Mouse (Mus musculus) lung, embryonic 14.5 days (tissue): ENCODE measurements around the gene Plekhg5. TPM values are rescaled to one million over a fixed set of nuclear protein-coding genes. Genes with fewer than 3 reads are reported as not detected.

Source experiments
- ATAC-seq: fragments of 200-750 bp; cut with Nextera tagmentation; 2 replicates; pipeline ENCODE4 v1.8.0; 2017; ENCODE audit warnings: mild to moderate bottlenecking, moderate TSS enrichment, moderate library complexity; ENCODE audit not compliant: insufficient read depth
- DNase-seq: peaks from one replicate; pipeline ENCODE4 v3.0.0-alpha.2; 2015
- H3K27ac ChIP-seq: fragments of 300-500 bp; sonication (generic); 2 replicates; pipeline ENCODE4 v1.5.1; 2014; ENCODE audit warnings: low read depth, mild to moderate bottlenecking, moderate library complexity
- H3K27me3 ChIP-seq: fragments of 300-500 bp; sonication (generic); 2 replicates; pipeline ENCODE4 v1.6.1; 2014; ENCODE audit warnings: low read length, control low read depth; ENCODE audit not compliant: insufficient read depth
- H3K36me3 ChIP-seq: fragments of 300-500 bp; sonication (generic); 2 replicates; pipeline ENCODE4 v1.6.1; 2014; ENCODE audit warnings: control low read depth; ENCODE audit not compliant: insufficient read depth
- H3K4me1 ChIP-seq: fragments of 300-500 bp; sonication (generic); 2 replicates; pipeline ENCODE4 v1.6.1; 2014; ENCODE audit warnings: antibody characterized with exemption, control low read depth; ENCODE audit not compliant: insufficient read depth
- H3K4me2 ChIP-seq: fragments of 300-500 bp; sonication (generic); 2 replicates; pipeline ENCODE4 v1.6.1; 2014; ENCODE audit warnings: mild to moderate bottlenecking
- H3K4me3 ChIP-seq: fragments of 300-500 bp; sonication (generic); 2 replicates; pipeline ENCODE4 v1.5.1; 2014; ENCODE audit warnings: low read depth, low read length
- H3K9ac ChIP-seq: fragments of 300-500 bp; sonication (generic); 2 replicates; pipeline ENCODE4 v1.6.1; 2014
- H3K9me3 ChIP-seq: fragments of 300-500 bp; sonication (generic); 2 replicates; pipeline ENCODE4 v1.6.1; 2016; ENCODE audit warnings: low read depth, low read length, control low read depth
- CTCF ChIP-seq: IDR thresholded peaks from 2 replicates; pipeline ENCODE4 v1.5.1; 2016; ENCODE audit warnings: antibody characterized with exemption, low read depth
- WGBS: fragments of 180-500 bp; shearing (Covaris S2); extraction: QIAGEN DNeasy Blood & Tissue Kit; methylation state at CpG from one replicate; pipeline ENCODE4 v1.1.7; 2014; 5-methylcytosine and 5-hydroxymethylcytosine counted together
- polyA plus RNA-seq: library from polyadenylated mRNA; unstranded; fragments of >200 nt; fragmentation: Nextera tagmentation; extraction: Ambion mirVana; gene quantifications from 2 replicates; pipeline ENCODE4 v1.2.1, GENCODE M21; 2014

The Plekhg5 gene
- polyA plus RNA-seq, 1 experiment from 2014 or later = 18.5 TPM

DNA sequence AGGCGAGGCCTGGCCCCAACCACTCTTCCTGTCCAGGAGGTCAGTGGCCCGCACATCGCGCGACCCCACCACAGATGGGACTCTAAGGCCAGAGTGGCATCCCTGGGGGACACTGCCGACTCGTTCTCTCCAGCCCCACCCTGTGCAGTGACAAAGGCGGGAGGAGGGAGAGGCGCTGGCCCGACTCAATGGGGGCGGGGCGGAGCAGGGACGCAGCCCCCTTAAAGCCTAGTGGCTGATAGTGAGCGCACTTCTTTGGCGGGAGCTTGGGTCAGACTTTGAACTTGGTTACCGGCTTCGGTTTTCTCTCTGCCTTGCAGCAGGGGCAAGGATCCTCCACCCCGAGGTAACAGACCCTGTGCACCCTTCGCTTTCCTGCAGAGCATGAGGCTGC, 87.0 kb downstream of the Plekhg5 start:
- Histone ChIP-seq H3K36me3 (no peaks in the 10 kb centered on the region), H3K9me3 (no peaks in the 10 kb centered on the region), H3K9ac (no peak overlapping the region), H3K27me3 (peaks cover 51% of the 10 kb centered on the region), H3K27ac (no peak overlapping the region), H3K4me2 (peak overlapping the region; percentile 19; the same call in 1 of the 2 replicates), H3K4me1 (no peaks in the 10 kb centered on the region), H3K4me3 (0 out of 2 replicates have a peak overlapping the region, but pooled peaks have one; percentile 2)
- 2% methylated on average over 19 of the region's 19 CpGs for WGBS
- no peak for DNase-seq
- no peak for ATAC-seq
- TF ChIP-seq CTCF = no peak

DNA sequence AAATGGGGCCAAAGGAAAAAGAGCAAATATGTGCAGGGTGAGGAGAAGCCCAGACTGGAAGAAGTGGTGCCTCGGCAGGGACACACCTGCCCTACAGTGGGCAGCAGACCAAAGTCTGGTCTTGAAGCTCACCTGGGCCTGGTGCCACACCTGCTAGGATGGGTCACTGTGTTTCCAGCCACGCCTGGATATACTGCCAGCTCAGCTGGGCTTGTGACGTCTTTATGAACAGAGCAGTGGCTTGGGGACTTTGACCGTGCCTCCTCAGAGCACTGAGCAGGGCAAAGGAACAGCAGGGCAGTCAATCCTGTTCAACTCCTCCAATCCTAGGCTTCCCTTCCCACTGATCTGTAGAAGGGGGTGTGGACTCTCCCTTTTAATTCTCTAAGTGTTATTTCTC, 88.5 kb downstream of the Plekhg5 start:
- 35% methylated on average over 4 of the region's 4 CpGs for WGBS
- H3K4me2 ChIP-seq = no peak overlapping the region
- DNase-seq = no peak
- no peak overlapping the region for H3K9ac ChIP-seq
- no peaks in the 10 kb centered on the region for H3K4me1 ChIP-seq
- no peak overlapping the region for H3K27ac ChIP-seq
- H3K27me3 ChIP-seq = peaks cover 51% of the 10 kb centered on the region
- no peaks in the 10 kb centered on the region for H3K36me3 ChIP-seq
- no peak for TF ChIP-seq CTCF
- H3K9me3 ChIP-seq = no peaks in the 10 kb centered on the region
- H3K4me3 ChIP-seq = no peak overlapping the region
- no peak for ATAC-seq

GRCm38 (mm10) chr4:152161601-152162000, 89.3 kb downstream of the Plekhg5 start:
- H3K9ac ChIP-seq = no peak overlapping the region
- H3K4me2 ChIP-seq = no peak overlapping the region
- DNase-seq (no peak), ATAC-seq (no peak)
- TF ChIP-seq CTCF = no peak
- no peak overlapping the region for H3K4me3 ChIP-seq
- no peaks in the 10 kb centered on the region for H3K4me1 ChIP-seq
- 70% methylated on average over 6 of the region's 6 CpGs for WGBS
- no peak overlapping the region for H3K27ac ChIP-seq
- H3K36me3 ChIP-seq = no peaks in the 10 kb centered on the region
- no peaks in the 10 kb centered on the region for H3K9me3 ChIP-seq
- peaks cover 51% of the 10 kb centered on the region for H3K27me3 ChIP-seq

DNA sequence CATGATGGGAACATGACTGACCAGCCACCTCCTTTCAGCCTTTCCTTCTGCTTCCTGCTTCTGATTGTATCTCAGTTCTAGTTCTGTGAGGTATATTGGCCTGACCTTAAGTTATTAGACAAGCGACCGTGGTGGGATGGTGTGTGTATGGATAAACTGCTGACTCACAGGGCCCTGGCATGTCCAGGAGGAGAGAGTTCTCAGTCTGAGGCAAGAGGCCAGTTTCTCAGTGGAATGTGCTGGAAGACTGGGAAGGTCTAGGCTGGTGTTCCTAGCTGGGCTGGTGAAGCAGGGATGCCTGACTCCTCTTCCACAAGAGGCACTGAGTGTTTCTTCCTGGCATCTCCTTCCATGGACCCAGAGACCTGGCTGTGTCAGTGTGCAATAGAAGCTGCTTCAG, 90.5 kb downstream of the Plekhg5 start:
- H3K9me3 ChIP-seq = no peaks in the 10 kb centered on the region
- no peak overlapping the region for H3K9ac ChIP-seq
- no peaks in the 10 kb centered on the region for H3K36me3 ChIP-seq
- no peaks in the 10 kb centered on the region for H3K4me1 ChIP-seq
- no peak overlapping the region for H3K4me2 ChIP-seq
- DNase-seq (no peak), ATAC-seq (no peak)
- 81% methylated on average over 2 of the region's 2 CpGs for WGBS
- no peak for TF ChIP-seq CTCF
- H3K4me3 ChIP-seq = no peak overlapping the region
- peaks cover 43% of the 10 kb centered on the region for H3K27me3 ChIP-seq
- H3K27ac ChIP-seq = no peak overlapping the region

Other genes with a start within 250 kb of the Plekhg5 start
- gene Camta1, start 210.6 kb upstream of the Plekhg5 start, polyA plus RNA-seq = 87.5 and 96.8 TPM in 2 replicates
- gene Dnajc11, start 138.8 kb upstream of the Plekhg5 start, polyA plus RNA-seq = 65.9 and 66.6 TPM in 2 replicates
- gene Thap3, start 83.5 kb upstream of the Plekhg5 start, polyA plus RNA-seq = 27.2 and 31.2 TPM in 2 replicates
- gene Phf13, start 76.2 kb upstream of the Plekhg5 start, polyA plus RNA-seq = 28.4 and 32.3 TPM in 2 replicates
- 10.3 and 10.6 TPM in 2 replicates for gene Klhl21, start 63.7 kb upstream of the Plekhg5 start, polyA plus RNA-seq
- gene Zbtb48, start 44.8 kb upstream of the Plekhg5 start, polyA plus RNA-seq = 22.7 and 26.8 TPM in 2 replicates
- gene Tas1r1, start 33.9 kb upstream of the Plekhg5 start, polyA plus RNA-seq = 0.23 and 0.30 TPM in 2 replicates
- gene Nol9, start 33.2 kb upstream of the Plekhg5 start, polyA plus RNA-seq = 38.9 and 42.9 TPM in 2 replicates
- gene Tnfrsf25, start 43.4 kb downstream of the Plekhg5 start, polyA plus RNA-seq = 0.75 and 0.77 TPM in 2 replicates
- 11.5 and 11.6 TPM in 2 replicates for gene Espn, start 79.9 kb downstream of the Plekhg5 start, polyA plus RNA-seq
- gene Hes2, start 86.4 kb downstream of the Plekhg5 start, polyA plus RNA-seq = 0.18 TPM in 1 of 2 replicates, not detected in the other
- 50.3 and 55.8 TPM in 2 replicates for gene Acot7, start 105.6 kb downstream of the Plekhg5 start, polyA plus RNA-seq
- 19.5 and 20.0 TPM in 2 replicates for gene Gpr153, start 201.7 kb downstream of the Plekhg5 start, polyA plus RNA-seq
- gene Hes3, start 219.2 kb downstream of the Plekhg5 start, polyA plus RNA-seq = not detected in 2 replicates
- 31.2 and 31.8 TPM in 2 replicates for gene Icmt, start 224.7 kb downstream of the Plekhg5 start, polyA plus RNA-seq
- gene Rnf207, start 246.5 kb downstream of the Plekhg5 start, polyA plus RNA-seq = 0.36 and 0.65 TPM in 2 replicates